Mouse (Mus musculus): ENCODE data around the gene Sytl1. TPM values are rescaled to one million over a fixed set of nuclear protein-coding genes. Genes with fewer than 3 reads are reported as not detected.

The Sytl1 gene
- polyA plus RNA-seq, 1 experiment from 2014 or later: 0.67 TPM

- H3K27ac ChIP-seq: peak overlapping the region; percentile 82
- 5% methylated on average over 24 of the region's 24 CpGs for WGBS
Measured at GRCm38 (mm10) chr4:133292901-133293843, 30.3 kb upstream of the Sytl1 start.

GRCm38 (mm10) chr4:133292405-133292804, 29.5 kb upstream of the Sytl1 start:
- Histone ChIP-seq H3K4me3 (no peak overlapping the region; the same call in 1 of the 2 replicates), H3K27ac (peak overlapping the region; percentile 82)
- 47% methylated on average over 4 of the region's 4 CpGs for WGBS

More at GRCm38 (mm10) chr4:133292901-133293843, 30.3 kb upstream of the Sytl1 start:
- H3K4me3 ChIP-seq: peak overlapping the region; percentile 29
- peaks cover 36% of the 10 kb centered on the region for H3K4me1 ChIP-seq
- peaks cover 28% of the 10 kb centered on the region for H3K36me3 ChIP-seq (replicated peaks)
- no peak for DNase-seq (ENCODE audit: extremely low spot score, low spot score)
- no peaks in the 10 kb centered on the region for H3K9me3 ChIP-seq
- peaks cover 21% of the 10 kb centered on the region for H3K27me3 ChIP-seq (ENCODE audit: poor library complexity, severe bottlenecking)

GRCm38 (mm10) chr4:133291255-133291654, 28.3 kb upstream of the Sytl1 start:
- Histone ChIP-seq H3K9me3 (no peaks in the 10 kb centered on the region), H3K36me3 (replicated peaks) (peaks cover 18% of the 10 kb centered on the region), H3K4me3 (no peak overlapping the region), H3K4me1 (peaks cover 26% of the 10 kb centered on the region), H3K27me3 (ENCODE audit: poor library complexity, severe bottlenecking) (peaks cover 21% of the 10 kb centered on the region), H3K27ac (no peak overlapping the region)
- DNase-seq (ENCODE audit: extremely low spot score, low spot score): no peak
- WGBS: 94% methylated on average over 1 of the region's 1 CpGs

More at GRCm38 (mm10) chr4:133292405-133292804, 29.5 kb upstream of the Sytl1 start:
- Histone ChIP-seq H3K9me3 (no peaks in the 10 kb centered on the region), H3K27me3 (ENCODE audit: poor library complexity, severe bottlenecking) (peaks cover 21% of the 10 kb centered on the region), H3K4me1 (peaks cover 28% of the 10 kb centered on the region), H3K36me3 (replicated peaks) (peaks cover 28% of the 10 kb centered on the region)
- DNase-seq (ENCODE audit: extremely low spot score, low spot score): no peak

- Histone ChIP-seq H3K27ac (no peak overlapping the region), H3K27me3 (ENCODE audit: poor library complexity, severe bottlenecking) (no peaks in the 10 kb centered on the region), H3K36me3 (replicated peaks) (no peaks in the 10 kb centered on the region), H3K4me1 (peaks cover 25% of the 10 kb centered on the region), H3K4me3 (no peak overlapping the region), H3K9me3 (no peaks in the 10 kb centered on the region)
- 88% methylated on average over 4 of the region's 4 CpGs for WGBS
- DNase-seq (ENCODE audit: extremely low spot score, low spot score): no peak
Measured at GRCm38 (mm10) chr4:133286476-133287077, 23.7 kb upstream of the Sytl1 start.

- Histone ChIP-seq H3K4me3 (no peak overlapping the region), H3K27ac (no peak overlapping the region), H3K9me3 (no peaks in the 10 kb centered on the region), H3K36me3 (replicated peaks) (no peaks in the 10 kb centered on the region), H3K27me3 (ENCODE audit: poor library complexity, severe bottlenecking) (no peaks in the 10 kb centered on the region), H3K4me1 (peaks cover 31% of the 10 kb centered on the region)
- no peak for DNase-seq (ENCODE audit: extremely low spot score, low spot score)
- WGBS: 83% methylated on average over 5 of the region's 5 CpGs
Measured at GRCm38 (mm10) chr4:133285950-133286349, 23.0 kb upstream of the Sytl1 start.

GRCm38 (mm10) chr4:133285299-133285698, 22.4 kb upstream of the Sytl1 start:
- no peaks in the 10 kb centered on the region for H3K27me3 ChIP-seq (ENCODE audit: poor library complexity, severe bottlenecking)
- WGBS: 83% methylated on average over 3 of the region's 3 CpGs
- H3K4me3 ChIP-seq: no peak overlapping the region
- H3K9me3 ChIP-seq: no peaks in the 10 kb centered on the region
- H3K36me3 ChIP-seq (replicated peaks): no peaks in the 10 kb centered on the region
- H3K4me1 ChIP-seq: peaks cover 33% of the 10 kb centered on the region
- H3K27ac ChIP-seq: no peak overlapping the region
- DNase-seq (ENCODE audit: extremely low spot score, low spot score): no peak

GRCm38 (mm10) chr4:133282656-133283055, 19.7 kb upstream of the Sytl1 start:
- WGBS: 36% methylated on average over 4 of the region's 4 CpGs
- H3K4me3 ChIP-seq: no peak overlapping the region
- no peak for DNase-seq (ENCODE audit: extremely low spot score, low spot score)

GRCm38 (mm10) chr4:133281951-133282481, 19.1 kb upstream of the Sytl1 start:
- Histone ChIP-seq H3K36me3 (replicated peaks) (no peaks in the 10 kb centered on the region), H3K27ac (peak overlapping the region; percentile 80), H3K4me1 (peaks cover 43% of the 10 kb centered on the region), H3K9me3 (no peaks in the 10 kb centered on the region), H3K4me3 (peak overlapping the region; percentile 10; the same call in 1 of the 2 replicates), H3K27me3 (ENCODE audit: poor library complexity, severe bottlenecking) (no peaks in the 10 kb centered on the region)
- DNase-seq (ENCODE audit: extremely low spot score, low spot score): peak; percentile 56
- whole genome bisulfite sequencing: 16% methylated on average over 5 of the region's 5 CpGs

More at GRCm38 (mm10) chr4:133282656-133283055, 19.7 kb upstream of the Sytl1 start:
- Histone ChIP-seq H3K9me3 (no peaks in the 10 kb centered on the region), H3K27me3 (ENCODE audit: poor library complexity, severe bottlenecking) (no peaks in the 10 kb centered on the region), H3K4me1 (peaks cover 43% of the 10 kb centered on the region), H3K36me3 (replicated peaks) (no peaks in the 10 kb centered on the region), H3K27ac (peak overlapping the region; percentile 80)

- no peaks in the 10 kb centered on the region for H3K36me3 ChIP-seq (replicated peaks)
- peak overlapping the region; percentile 80 for H3K27ac ChIP-seq
- WGBS: 46% methylated on average over 7 of the region's 7 CpGs
- no peaks in the 10 kb centered on the region for H3K9me3 ChIP-seq
- DNase-seq (ENCODE audit: extremely low spot score, low spot score): no peak
- peaks cover 48% of the 10 kb centered on the region for H3K4me1 ChIP-seq
- no peaks in the 10 kb centered on the region for H3K27me3 ChIP-seq (ENCODE audit: poor library complexity, severe bottlenecking)
- H3K4me3 ChIP-seq: peak overlapping the region; percentile 10; the same call in 1 of the 2 replicates
Measured at GRCm38 (mm10) chr4:133281513-133281912, 18.6 kb upstream of the Sytl1 start.

GRCm38 (mm10) chr4:133278482-133278881, 15.6 kb upstream of the Sytl1 start:
- peaks cover 52% of the 10 kb centered on the region for H3K4me1 ChIP-seq
- no peaks in the 10 kb centered on the region for H3K9me3 ChIP-seq
- H3K36me3 ChIP-seq (replicated peaks): peaks cover 25% of the 10 kb centered on the region
- 85% methylated on average over 3 of the region's 3 CpGs for WGBS
- peak overlapping the region; percentile 85 for H3K4me3 ChIP-seq
- no peak for DNase-seq (ENCODE audit: extremely low spot score, low spot score)
- H3K27me3 ChIP-seq (ENCODE audit: poor library complexity, severe bottlenecking): no peaks in the 10 kb centered on the region
- H3K27ac ChIP-seq: peak overlapping the region; percentile 91

GRCm38 (mm10) chr4:133278067-133278466, 15.2 kb upstream of the Sytl1 start:
- Histone ChIP-seq H3K27me3 (ENCODE audit: poor library complexity, severe bottlenecking) (no peaks in the 10 kb centered on the region), H3K36me3 (replicated peaks) (peaks cover 29% of the 10 kb centered on the region), H3K27ac (peak overlapping the region; percentile 91), H3K9me3 (no peaks in the 10 kb centered on the region), H3K4me3 (peak overlapping the region; percentile 85), H3K4me1 (peaks cover 49% of the 10 kb centered on the region)
- 33% methylated on average over 6 of the region's 6 CpGs for WGBS
- DNase-seq (ENCODE audit: extremely low spot score, low spot score): no peak

- Histone ChIP-seq H3K36me3 (replicated peaks) (peaks cover 29% of the 10 kb centered on the region), H3K4me1 (peaks cover 42% of the 10 kb centered on the region), H3K4me3 (peak within 1 kb of the TSS; percentile 85), H3K9me3 (no peaks in the 10 kb centered on the region), H3K27me3 (ENCODE audit: poor library complexity, severe bottlenecking) (no peaks in the 10 kb centered on the region), H3K27ac (peak within 1 kb of the TSS; percentile 91)
- WGBS: under 1% methylated on average over 73 of the region's 73 CpGs
- peak; percentile 95 for DNase-seq (ENCODE audit: extremely low spot score, low spot score)
Measured at GRCm38 (mm10) chr4:133277104-133278026, 14.5 kb upstream of the Sytl1 start, which contains the start of gene Tmem222. Tmem222 (minus strand) TSS chr4:133277792.
